Mouse (Mus musculus) left cerebral cortex, adult 8-10 months (tissue): ENCODE results near the gene Zc3hav1l. TPM values are rescaled to one million over a fixed set of nuclear protein-coding genes. Genes with fewer than 3 reads are reported as not detected.

Experiments
- total RNA-seq, 4 experiments: library from RNA; stranded (reverse); gene quantifications; 2 replicates each; pipeline ENCODE4 v1.2.4; 2022

Zc3hav1l gene
- total RNA-seq, 4 experiments from 2014 or later, result 3.1 to 3.5 (median 3.4) TPM

Other genes starting within 250 kb of the Zc3hav1l start
- not detected for gene Tmem213, start 190.0 kb downstream of the Zc3hav1l start, total RNA-seq
- 10 to 100 TPM in 2 of 4 experiments, 1 to 10 TPM in 2; 1.6 to 13.4 (median 6.3) TPM for gene Atp6v0a4, start 174.7 kb downstream of the Zc3hav1l start, total RNA-seq
- gene D630045J12Rik, start 45.2 kb downstream of the Zc3hav1l start, total RNA-seq, result 10 to 100 TPM; 29.1 to 36.6 (median 33.5) TPM
- 1 to 10 TPM; 4.0 to 7.2 (median 5.6) TPM for gene Zc3hav1, start 55.3 kb upstream of the Zc3hav1l start, total RNA-seq
- 10 to 100 TPM in 1 of 4 experiments, 1 to 10 TPM in 3; 8.1 to 11.8 (median 8.9) TPM for gene Ttc26, start 82.2 kb upstream of the Zc3hav1l start, total RNA-seq
- gene Ubn2, start 134.7 kb upstream of the Zc3hav1l start, total RNA-seq, result 10 to 100 TPM; 52.8 to 66.8 (median 59.6) TPM
- gene Fmc1, start 234.2 kb upstream of the Zc3hav1l start, total RNA-seq, result 10 to 100 TPM; 45.1 to 62.4 (median 52.2) TPM